Mouse (Mus musculus): ENCODE data around the gene Prok2.

DNA sequence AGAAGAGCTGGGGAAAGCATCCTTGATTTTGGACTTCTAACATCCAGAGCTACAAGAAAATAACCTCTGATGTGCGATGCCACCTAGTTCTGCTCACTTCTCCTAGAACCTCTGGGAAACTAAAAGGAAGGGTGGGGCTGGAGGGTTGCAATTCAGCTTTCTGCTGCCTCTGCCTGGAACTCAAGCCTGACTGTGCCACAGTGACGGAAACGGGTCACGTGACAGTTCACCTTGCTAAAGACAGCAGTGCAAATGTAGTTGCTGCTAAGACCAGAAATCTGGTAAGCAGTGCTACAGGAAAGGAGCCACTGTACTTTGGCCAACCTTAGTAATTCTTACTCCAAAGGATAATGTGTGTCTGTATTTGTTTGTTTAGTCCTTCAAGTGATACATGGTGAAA is 3.7 kb upstream of the Prok2 start:
- TF ChIP-seq POLR2A (IDR thresholded peaks at IDR 0.05; ENCODE audit: extremely low read depth, insufficient read depth, low read length) (no peak), CTCF (IDR thresholded peaks at IDR 0.05; ENCODE audit: low read depth, low read length) (no peak)

Data from liver, adult 2 months (tissue).